Mouse (Mus musculus) ovary, postnatal 10 days (tissue): Measurements from ENCODE around the gene Piezo1.

Experiments used
- DNase-seq: peaks from one replicate; pipeline ENCODE4 v3.0.0; 2022; ENCODE audit warnings: low spot score

Piezo1 gene

DNA sequence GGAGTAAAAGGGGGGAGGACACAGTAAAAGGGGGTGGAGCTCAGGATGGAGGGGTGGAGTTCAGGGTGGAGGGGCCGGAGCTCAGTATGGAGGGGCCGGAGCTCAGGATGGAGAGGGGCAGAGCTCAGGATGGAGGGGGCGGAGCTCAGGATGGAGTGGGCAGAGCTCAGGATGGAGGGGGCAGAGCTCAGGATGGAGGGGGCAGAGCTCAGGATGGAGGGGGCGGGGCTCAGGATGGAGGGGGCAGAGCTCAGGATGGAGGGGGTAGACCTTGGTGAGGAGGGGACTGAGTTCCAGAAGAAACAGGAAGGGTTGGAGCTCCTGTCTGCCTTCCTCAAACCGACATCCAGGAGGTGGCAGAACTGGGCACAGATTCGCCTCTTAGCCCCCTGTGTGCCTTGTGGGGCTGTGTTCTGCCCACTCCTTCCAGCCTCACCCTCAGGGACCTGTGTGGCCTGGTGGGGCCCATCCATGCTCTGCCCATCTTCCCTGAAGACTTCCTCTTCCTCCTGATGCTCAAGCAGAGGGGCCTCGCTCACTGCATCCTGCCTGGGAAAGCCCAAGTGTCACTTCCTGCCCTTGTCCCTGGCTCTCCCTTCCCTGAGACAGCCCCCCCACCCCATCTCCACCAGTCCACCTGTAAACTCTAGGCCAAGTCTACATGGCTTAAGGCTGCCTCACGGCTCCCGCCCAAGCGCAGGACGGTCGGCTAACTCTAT, 54.0 kb downstream of the Piezo1 start:
- DNase-seq = no peak

DNA sequence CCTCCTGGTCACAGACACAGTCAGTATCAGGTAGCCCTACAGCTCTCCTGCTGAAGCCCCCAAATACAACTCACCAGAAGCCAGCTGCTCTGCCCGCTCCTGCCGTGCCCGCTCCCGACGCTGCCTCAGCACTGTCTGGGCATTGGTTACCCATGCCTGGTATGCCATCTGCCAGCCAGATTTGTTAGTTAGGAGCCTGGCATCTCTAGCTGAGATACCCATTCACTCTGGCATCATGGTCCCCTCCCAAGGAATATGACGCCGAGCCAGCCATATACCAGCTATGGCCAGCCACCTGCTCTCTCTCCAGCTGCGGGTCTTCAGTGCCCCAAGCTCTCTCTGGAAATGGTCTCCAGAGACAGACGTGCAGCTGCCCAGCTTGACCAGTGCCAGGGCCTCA, 62.7 kb downstream of the Piezo1 start:
- no peak for DNase-seq

DNA sequence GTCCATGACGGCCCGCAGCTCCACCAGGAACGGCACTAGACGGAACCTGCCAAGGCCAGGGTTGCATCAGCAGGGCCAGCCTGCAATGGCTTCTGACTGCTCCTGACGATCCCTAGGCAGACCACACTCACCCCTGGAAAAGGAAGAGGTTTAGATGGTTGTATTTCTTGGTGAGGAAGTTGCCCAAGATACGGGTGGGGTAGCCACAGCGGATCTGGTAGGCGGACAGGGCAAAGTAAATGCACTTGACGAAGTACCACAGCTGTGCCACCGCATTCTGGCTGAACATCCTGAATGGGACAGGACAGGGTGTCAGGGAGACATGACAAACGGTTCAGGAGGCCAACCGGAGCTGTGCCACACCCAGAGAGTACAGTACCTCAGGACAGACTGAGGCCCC, 66.3 kb downstream of the Piezo1 start:
- DNase-seq = no peak

DNA sequence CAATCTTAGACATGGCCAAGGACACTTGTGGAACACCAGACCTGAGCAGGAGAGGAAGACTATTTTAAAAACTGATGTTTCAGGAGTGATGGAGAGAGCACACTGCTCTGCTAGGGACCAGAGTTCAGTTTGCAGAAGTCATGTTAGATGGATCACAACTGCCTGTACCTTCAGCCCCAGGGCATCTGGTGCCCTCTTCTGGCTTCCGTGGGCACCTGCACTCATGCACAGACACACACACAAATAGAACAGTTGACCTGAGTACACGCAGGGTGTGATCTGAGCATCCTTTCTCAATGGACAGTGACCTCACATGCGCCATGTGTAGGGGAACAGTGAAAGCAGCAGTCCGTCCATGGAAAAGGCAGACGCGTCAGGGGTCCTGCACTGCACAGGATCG, 67.3 kb downstream of the Piezo1 start:
- no peak for DNase-seq

DNA sequence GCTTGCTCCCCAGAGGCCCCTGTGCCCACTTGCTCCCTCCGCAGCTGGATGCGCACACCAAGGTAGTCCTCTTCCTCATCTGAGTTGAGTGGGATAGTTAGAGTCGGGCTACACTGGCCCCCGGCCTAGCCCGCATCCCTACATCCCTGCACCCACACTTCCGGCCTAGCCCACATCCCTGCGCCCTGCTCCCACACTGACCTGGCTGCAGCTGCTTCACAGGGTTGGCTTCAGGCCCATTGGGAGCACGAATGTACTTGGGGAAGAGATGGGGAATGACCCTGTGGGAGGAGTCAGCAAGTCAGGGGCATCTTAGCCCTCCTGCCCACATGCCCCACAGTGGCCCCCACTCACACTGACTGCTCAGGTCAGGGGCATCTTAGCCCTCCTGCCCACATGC, 68.7 kb downstream of the Piezo1 start:
- no peak for DNase-seq

DNA sequence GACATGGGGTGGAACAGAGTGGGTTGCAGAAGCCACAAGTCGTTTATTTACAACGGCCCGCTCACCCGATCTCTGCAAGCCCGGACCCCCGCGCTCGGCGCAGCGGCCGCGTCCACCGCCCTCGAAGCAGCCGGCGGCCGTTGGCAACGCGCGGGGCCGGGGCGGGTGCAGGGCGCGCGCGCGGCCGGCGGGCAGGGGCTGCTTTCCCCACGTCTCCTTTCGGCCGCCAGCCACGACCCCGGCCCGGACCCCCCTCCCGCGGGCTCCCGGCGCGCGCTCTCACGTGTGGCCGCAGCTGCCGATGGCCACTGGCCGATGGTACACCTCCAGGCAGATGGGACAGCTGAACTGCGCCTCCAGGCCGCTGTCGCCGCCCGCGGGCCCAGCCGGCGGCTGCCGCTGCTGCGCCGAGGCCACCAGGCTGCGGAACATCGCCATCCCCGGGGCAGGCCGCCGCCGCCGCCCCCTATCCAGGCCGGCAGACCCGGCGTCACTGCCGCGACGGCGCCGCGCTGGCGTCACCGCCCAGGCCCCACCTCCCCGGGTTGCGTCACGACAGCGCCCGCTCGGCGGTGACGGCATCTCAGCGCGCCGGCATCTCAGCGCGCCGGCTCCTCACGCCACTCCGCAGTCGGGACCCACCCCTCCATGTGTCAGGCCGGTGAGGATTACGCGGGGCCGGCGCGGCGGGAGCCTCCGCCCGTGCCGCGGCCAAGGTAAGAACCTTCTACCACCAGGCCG, 75.4 kb downstream of the Piezo1 start, which contains the start of the genes Rnf166 and Ctu2:
Rnf166 (minus strand) TSS at position 485 of the 741 bp plus-strand sequence.
Ctu2 (plus strand) TSS at position 564 of the 741 bp plus-strand sequence.
- peak; percentile 91 for DNase-seq

DNA sequence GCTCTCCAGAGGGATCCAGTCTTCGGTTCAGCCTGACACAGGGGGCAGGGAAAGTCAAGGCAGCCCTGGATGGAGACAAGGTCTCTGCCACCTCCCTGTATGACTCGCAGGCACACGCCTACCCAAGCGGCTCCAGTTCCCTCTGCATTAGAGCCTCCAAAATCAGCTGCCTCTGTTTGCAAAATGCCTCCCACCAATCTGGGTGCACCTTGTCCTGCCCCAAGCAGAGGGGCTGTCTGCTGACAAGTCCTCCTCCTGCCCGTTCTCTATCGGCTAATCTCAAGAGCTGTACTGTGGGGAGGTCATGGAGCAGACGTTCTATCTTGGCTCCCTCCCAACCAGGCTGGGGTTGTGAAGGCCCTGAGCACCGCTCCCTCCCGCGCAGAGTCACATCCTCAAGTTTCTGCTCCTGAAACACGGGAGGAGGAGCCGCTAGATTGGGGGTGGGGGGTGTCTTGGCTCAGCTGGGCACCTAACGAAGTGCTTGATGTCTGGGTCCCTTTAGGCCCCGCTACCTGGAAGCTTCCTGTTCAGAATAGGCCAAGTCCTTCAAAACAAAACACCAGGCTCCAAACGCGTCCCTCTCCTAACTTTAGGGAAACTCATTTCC, 76.1 kb downstream of the Piezo1 start:
- no peak for DNase-seq

DNA sequence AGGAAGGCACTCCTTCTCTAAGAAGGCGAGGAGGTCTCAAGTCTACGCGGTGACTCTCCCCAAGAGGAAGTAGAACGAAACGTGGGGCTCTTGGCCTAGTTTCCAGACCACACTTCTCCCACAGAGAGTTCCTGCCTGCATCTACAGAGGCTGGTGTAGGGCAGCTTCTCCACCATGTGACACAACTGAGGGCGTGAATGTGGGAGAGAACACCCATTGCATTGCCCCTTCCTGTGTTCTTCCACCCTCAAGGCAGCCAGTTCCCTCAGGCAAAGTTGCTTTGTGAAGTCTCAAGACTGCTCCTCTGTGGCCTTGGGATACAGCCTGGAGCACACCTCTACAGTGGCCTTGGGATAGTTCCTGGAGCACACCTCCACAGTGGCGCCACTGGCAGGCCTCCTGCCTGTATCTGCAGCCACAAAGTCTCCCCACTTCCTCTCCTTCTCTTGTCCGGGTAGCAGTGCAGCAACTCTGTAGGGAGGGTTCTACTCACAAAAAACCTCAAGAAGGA, 77.2 kb downstream of the Piezo1 start:
- DNase-seq = no peak

DNA sequence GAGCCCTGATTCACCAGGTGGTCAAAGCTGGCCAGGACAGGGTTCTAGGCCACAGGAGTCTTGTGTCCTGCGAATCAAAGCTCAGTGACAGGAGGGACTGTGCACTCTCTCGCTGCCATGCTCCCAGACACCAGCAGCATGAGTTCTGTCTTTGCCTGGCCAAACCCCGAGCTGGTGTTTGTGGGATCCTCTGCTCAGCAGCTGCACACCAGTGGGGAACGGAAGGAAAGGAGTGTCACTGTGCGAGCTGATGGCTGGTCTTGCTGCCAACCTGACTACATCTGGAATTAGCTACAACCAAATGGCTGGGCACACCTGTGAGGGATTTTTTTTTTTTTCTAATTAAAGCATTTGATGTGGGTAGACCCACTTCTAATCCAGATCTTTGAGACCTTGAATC, 80.4 kb downstream of the Piezo1 start:
- DNase-seq = no peak

DNA sequence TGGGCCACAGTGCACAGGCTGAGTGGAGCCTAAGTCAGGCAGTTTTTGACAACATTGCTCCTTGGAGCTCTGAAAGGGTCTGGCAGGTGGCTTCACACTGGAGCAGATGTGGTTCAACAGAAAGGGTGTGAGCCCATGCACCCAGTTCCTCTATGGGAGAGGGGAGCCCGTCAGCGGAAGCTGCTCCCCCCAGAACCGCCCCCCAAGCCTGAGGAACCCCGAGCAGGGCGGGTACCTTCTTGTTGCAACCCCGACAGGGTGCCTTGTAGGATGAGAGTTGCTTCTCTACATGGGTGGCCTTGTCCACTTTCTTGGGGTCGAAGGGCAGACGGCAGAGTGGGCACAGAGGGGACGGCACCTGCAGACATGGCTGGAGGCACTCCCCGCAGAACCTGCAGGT, 81.2 kb downstream of the Piezo1 start:
- no peak for DNase-seq

DNA sequence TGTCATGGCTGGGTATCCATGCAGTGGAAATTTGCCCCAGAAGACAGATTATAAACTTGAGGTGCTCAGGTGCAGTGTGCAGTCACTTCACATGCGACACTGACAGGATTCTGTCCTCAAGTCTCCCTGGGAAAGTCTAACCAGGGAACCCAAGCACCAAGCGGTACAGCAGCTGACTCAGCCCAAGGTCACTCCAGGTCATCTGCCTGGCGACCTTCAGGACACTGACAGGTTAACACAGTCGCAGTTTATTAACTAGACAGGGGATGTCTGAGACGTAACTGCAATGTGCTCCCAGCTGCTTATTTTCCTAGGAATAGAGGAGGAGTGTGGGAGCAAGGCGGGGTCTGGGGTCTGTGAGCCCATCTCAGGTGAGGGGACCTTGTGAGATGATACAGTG, 81.7 kb downstream of the Piezo1 start:
- DNase-seq = no peak

DNA sequence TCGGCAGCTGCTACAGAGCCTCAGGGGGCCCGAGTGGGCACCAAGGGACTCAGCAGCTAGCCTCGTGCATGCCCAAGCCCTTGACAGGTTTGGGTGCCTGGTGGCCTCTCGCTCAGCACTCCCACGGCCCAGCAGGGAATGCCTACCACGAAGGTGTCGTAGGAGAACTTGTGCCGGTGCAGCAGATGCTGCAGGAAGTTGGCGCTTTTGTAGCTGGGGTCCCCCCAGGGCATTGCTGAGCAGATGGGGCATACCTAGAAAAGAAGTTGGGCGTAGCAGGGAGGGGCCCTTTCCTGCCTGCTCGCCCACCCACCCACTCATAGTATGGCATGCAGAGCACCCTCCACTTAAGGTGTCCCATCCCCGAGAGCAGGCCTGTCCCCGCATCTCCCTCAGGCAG, 83.3 kb downstream of the Piezo1 start:
- DNase-seq = no peak

DNA sequence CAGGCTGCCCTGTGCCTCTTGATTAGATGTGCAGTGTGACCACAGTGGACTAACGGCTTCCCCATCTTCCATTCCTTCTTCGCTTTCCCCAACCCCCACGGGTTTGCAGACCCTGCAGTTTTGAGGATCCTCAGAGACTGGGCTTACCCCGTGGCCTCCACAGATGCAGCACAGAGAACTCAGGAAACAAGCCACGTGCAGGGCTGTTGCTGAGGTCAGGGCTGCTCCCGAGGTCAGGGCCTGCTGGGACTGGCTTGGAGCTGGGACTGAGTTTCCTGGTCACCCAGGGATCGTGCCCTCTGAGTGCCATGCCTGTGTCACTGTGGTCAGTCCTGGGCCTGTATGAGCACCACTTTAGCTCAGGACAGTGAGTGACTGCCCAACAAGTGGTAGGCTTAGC, 86.1 kb downstream of the Piezo1 start:
- no peak for DNase-seq

DNA sequence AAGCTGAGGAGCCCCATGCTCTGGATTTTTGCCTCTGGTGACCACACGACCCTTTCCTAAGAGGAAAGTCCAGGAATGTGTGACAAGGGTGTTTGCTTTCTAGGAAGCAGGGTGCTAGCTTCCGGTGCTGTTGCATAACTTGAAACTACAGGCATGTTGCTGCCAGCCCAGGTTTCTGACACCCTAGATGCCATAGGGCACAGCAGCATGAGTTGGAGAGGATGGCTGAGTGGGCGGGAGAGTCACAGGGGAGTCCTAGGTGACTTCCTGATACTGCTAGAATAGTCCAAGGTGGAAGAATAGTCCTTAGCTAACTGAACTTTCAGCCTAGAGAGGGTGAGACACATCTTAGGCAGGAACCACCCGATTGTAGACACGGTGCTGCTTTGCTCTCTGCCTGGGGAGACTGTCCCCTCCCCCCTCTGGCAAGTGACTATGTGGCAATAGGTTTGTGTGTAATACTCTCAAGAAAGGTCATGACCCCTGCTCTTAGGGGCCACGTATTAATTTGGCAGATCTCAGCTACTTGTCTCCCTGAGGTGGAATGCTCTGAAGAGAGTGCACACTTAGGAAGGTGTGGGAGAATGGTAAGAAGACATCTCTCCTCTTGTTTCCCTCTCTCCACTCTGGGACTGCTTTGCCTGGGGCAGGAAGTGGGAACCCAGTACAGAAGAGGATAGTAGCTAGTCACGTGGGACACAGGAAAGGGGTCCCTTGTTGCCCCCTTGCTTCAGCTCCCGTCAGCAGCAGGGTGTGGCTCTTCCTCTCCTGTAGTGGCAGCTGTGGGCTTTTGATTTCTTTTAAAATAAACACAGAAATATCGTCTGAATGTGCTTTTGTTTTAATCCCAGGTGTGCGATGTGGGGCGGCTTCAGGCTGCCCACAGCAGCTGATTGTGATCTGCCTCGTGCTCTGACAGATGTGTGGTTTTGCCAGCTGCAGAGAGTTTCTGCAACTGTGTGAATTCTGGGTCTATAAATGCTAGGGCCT, 87.2 kb downstream of the Piezo1 start:
- no peak for DNase-seq

DNA sequence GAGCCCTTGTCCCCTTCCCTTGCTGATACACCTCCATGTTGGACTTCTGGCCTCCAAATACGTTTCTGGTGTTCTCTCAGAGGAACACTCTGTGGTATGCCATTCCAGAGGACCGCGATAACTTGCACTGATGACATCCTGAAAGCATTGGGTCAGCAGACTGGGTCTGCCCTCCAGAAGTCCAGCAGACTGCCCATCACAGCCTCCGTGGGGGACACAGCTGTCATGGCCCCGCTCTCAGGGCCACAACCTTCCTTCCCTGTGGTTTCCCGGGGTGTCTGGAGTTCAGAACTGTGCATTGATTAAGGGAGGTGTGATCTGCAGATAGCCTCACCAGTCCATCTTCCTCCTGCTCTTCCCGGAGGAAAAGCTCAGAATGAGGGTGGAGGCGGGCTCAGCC, 88.6 kb downstream of the Piezo1 start:
- no peak for DNase-seq

DNA sequence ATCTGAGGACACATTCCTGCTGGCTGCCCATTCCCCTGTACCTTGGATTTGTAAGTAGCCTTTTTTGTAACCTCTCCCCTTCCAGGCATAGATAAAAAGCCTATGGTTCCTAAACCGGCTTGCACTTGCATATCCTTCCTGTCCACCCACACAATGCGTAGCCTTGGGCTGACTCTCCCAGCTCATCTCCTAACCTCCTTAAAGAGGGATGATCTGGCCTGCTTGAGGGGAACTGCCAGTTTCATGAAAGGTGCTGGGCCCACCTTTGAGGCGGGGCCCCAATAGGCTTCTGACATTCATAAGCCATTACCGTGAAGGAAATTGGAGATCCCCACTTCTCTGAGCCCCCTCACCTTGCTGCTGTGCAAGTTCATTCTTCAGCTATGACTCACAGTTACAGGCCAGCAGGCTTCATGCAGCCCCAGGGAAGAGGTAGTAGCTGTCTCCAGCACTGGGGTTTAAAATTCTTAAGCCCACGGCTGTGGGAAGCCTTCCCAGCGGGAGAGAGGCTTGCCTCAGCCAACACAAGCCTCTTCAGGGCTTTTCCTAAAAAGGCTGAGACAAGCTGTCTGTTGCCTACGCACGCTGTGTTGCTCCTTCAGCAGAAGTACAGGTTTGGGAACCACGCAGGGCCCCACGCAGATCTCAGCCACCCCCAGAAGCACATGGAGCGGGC, 89.5 kb downstream of the Piezo1 start:
- no peak for DNase-seq

DNA sequence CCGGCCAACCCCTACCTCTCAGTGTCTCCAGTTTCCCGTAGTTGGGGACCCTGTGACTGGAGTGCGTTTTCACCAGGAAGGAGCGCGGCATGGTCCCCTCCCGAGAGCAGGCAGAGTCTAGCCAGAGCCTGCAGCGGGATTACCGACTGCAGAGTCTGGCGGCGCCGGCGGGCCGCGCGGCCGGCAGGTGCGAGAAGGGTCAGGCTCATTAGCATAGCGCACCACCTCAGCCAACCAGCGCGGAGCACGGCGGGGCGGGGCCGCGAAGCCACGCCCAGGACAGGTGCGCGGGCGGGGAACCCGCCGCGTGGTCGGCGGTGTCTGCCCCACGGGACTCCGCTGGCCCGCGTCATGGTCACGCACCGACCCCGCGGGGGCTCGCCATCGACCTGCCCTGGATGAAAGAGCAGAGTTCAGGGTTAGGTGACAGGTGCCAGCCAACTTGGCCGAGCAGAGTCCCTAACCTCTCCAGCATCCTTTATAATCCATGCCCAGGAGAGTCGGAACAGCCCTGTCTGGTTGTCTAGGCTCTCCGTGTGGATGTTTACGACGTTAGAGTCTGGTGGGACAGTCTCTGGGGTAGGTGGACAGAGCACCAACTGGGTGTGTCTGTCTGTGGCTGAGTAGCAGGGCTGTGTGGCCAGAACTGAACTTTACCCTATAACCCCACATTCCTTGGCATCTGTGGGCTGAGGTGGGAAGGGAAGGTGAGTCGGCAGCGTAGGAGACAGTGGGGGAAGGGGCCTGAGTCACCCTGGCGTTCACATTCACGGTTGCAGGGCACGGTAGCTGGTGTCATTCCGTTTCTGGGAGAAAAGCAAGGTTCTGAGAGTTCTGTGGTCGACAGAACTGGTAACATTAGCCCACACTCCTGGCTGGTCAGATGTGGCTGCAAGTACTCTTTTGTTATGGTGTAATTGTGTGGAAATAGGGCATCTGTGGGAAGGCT, 90.3 kb downstream of the Piezo1 start, which contains the start of gene Snai3:
Snai3 (minus strand) TSS at position 210 of the 949 bp plus-strand sequence.
- peak; percentile 13 for DNase-seq

DNA sequence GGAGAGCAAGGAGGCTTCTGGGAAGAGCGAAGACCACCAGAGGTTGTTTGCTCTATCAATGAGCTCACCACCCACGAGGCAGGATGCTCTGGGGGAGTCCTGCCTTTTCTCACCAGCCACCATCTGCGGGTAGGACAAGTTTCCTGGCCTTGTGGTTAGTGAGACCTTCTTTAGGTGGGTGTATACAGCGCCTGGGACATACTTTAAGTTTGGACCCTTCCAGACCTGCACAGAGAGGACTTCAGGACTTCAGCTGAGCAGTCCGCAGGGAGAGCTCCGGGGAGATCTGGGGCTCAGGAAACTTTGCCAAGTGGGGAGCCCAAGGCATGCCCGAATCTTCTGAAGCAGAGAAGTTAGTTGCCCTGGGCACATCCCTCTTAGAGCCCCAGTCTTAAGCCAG, 91.1 kb downstream of the Piezo1 start:
- DNase-seq = no peak

DNA sequence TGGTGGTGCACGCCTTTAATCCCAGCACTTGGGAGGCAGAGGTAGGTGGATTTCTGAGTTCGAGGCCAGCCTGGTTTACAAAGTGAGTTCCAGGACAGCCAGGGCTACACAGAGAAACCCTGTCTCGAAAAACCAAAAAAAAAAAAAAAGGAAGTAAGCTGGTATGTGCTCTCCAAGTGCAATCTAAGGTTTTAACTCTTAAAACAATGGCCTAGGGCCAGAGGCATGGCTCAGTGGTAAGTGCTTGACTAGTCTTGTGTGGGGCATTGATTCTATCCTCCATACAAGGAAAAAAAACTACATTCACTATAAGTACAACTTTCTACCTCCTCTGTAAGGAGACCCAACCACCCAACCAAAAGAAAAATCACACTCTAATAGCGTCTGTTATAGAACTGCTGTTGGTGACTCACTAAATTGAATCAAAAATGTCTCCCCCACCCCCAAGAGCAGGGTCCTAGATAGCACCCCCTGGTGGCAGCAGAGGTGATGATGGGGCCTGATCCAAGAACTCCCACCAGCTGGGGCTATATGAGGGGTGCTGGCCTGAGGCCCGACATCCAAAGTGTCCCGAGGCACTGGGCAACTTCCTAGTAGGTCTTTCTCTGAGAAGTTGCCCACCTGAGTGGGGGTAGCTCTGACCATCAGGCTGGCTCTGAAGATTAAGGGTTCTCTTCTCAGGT, 91.8 kb downstream of the Piezo1 start:
- DNase-seq = no peak
